Mouse (Mus musculus) forebrain, postnatal 0 days (tissue): ENCODE results near the gene Rbfox3. TPM values are rescaled to one million over a fixed set of nuclear protein-coding genes. Genes with fewer than 3 reads are reported as not detected.

Experiments
- ATAC-seq: fragments of 200-750 bp; cut with Nextera tagmentation; 2 replicates; pipeline ENCODE4 v1.8.0; 2017; ENCODE audit warnings: mild to moderate bottlenecking, moderate library complexity
- DNase-seq: peaks from one replicate; pipeline ENCODE4 v3.0.0-alpha.2; 2015
- H3K27ac ChIP-seq: fragments of 300-500 bp; sonication (generic); 2 replicates; pipeline ENCODE4 v1.5.1; 2014; ENCODE audit warnings: low read depth, mild to moderate bottlenecking, antibody characterized with exemption, low read length, moderate library complexity, mixed read lengths
- H3K27me3 ChIP-seq: fragments of 300-500 bp; sonication (generic); 2 replicates; pipeline ENCODE4 v1.6.1; 2014; ENCODE audit warnings: mild to moderate bottlenecking, low read length, mixed read lengths; ENCODE audit not compliant: insufficient read depth
- H3K36me3 ChIP-seq: fragments of 300-500 bp; sonication (generic); 2 replicates; pipeline ENCODE4 v1.6.1; 2014; ENCODE audit warnings: mild to moderate bottlenecking, moderate library complexity; ENCODE audit not compliant: insufficient read depth
- H3K4me1 ChIP-seq: fragments of 300-500 bp; sonication (generic); 2 replicates; pipeline ENCODE4 v1.6.1; 2014; ENCODE audit warnings: antibody characterized with exemption; ENCODE audit not compliant: insufficient read depth
- H3K4me2 ChIP-seq: fragments of 300-500 bp; sonication (generic); 2 replicates; pipeline ENCODE4 v1.6.1; 2014; ENCODE audit warnings: low read depth, mild to moderate bottlenecking, moderate library complexity
- H3K4me3 ChIP-seq: fragments of 300-500 bp; sonication (generic); 2 replicates; pipeline ENCODE4 v1.5.1; 2014; ENCODE audit warnings: low read depth, low read length, mixed read lengths
- H3K9ac ChIP-seq: fragments of 300-500 bp; sonication (generic); 2 replicates; pipeline ENCODE4 v1.6.1; 2014; ENCODE audit warnings: mild to moderate bottlenecking
- H3K9me3 ChIP-seq: fragments of 300-500 bp; sonication (generic); 2 replicates; pipeline ENCODE4 v1.6.1; 2016; ENCODE audit warnings: low read length
- CTCF ChIP-seq: sonication (generic); IDR thresholded peaks from 2 replicates; pipeline ENCODE4 v1.5.1; 2016; ENCODE audit warnings: antibody characterized with exemption, control low read depth, low read depth
- WGBS: fragments of 180-500 bp; shearing (Covaris S2); extraction: QIAGEN DNeasy Blood & Tissue Kit; methylation state at CpG from one replicate; pipeline ENCODE4 v1.1.7; 2014; 5-methylcytosine and 5-hydroxymethylcytosine counted together
- polyA plus RNA-seq: library from polyadenylated mRNA; unstranded; fragments of >200 nt; fragmentation: Nextera tagmentation; extraction: Ambion mirVana; gene quantifications from 2 replicates; pipeline ENCODE4 v1.2.1, GENCODE M21; 2015
- total RNA-seq: library from RNA; depleted of rRNA; stranded (reverse); fragments of >200 nt; gene quantifications from 2 replicates; pipeline ENCODE4 v1.2.3, GENCODE M21; 2014

Gene Rbfox3
- total and polyA plus RNA-seq, 2 experiments from 2014 or later = 37.3 to 82.3 TPM

DNA sequence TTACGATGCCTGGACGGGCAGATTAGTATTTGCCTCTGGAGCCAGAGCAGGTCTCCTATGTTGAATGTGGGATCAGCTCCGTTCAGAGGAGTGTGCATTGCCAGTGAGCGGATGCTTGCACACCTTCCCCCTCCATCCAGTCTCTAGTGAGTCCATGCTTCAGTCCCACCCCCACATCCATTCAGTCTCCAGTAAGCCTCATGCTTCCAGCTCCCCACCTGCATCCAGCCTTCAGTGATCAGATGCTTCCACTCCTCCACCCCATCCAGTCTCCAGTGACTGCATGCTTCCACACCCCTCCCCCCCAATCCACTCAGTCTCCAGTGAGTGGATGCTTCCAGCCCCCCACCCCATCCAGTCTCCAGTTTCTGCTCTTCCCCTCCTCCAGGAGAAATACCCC, 297.3 kb downstream of the Rbfox3 start:
- ATAC-seq = no peak
- Histone ChIP-seq H3K4me3 (no peak overlapping the region), H3K4me1 (no peaks in the 10 kb centered on the region), H3K27ac (no peak overlapping the region), H3K9me3 (no peaks in the 10 kb centered on the region), H3K9ac (no peak overlapping the region), H3K4me2 (no peak overlapping the region), H3K27me3 (no peaks in the 10 kb centered on the region), H3K36me3 (no peaks in the 10 kb centered on the region)
- no peak for TF ChIP-seq CTCF
- WGBS = 92% methylated on average over 4 of the region's 4 CpGs
- no peak for DNase-seq

GRCm38 (mm10) chr11:118610128-118610527, 301.3 kb downstream of the Rbfox3 start:
- peak overlapping the region; percentile 37 for H3K4me2 ChIP-seq
- H3K4me3 ChIP-seq = no peak overlapping the region
- DNase-seq = no peak
- H3K27ac ChIP-seq = no peak overlapping the region
- H3K27me3 ChIP-seq = no peaks in the 10 kb centered on the region
- no peak overlapping the region for H3K9ac ChIP-seq
- no peaks in the 10 kb centered on the region for H3K36me3 ChIP-seq
- H3K4me1 ChIP-seq = no peaks in the 10 kb centered on the region
- ATAC-seq = no peak
- no peak for TF ChIP-seq CTCF
- WGBS = 2% methylated on average over 12 of the region's 14 CpGs
- H3K9me3 ChIP-seq = no peaks in the 10 kb centered on the region

DNA sequence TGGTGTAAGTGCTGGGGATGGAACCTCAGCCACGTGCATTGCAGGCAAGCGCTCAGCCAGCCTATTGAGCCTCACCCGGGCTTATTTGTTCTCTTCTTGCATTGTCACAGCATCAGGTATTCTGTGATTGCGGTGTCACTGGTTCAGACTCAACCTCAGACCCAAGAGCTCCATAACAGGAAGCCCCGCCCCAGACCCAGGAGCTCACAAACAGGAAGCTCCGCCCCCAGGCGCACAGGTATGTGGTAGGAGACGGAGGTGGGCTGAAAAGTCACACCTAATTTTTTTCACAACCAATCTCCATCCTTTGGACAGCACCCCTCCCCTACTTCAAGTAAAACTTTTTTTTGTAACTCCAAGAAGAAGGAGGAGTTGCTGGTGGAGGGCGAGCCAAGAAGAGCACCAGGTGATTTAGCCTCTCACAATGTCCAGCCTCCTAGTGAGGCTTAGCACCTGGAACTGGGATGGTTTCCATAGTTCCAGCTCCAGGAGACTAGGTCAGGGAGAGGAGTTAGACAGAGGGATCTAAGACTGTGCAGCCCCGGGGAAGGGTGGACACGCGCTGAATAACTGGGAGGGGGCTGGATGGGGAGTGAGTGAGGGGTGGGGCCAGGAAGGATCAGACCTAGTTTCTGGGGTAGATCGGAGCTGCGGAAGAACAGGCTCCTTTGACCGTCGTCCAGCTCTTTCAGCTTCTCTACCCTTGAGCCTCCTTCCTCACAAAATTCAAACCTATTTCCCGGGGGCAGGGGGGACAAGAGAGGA, 302.0 kb downstream of the Rbfox3 start:
- no peaks in the 10 kb centered on the region for H3K9me3 ChIP-seq
- no peaks in the 10 kb centered on the region for H3K27me3 ChIP-seq
- H3K4me2 ChIP-seq = peak overlapping the region; percentile 37
- TF ChIP-seq CTCF = no peak
- WGBS = 11% methylated on average over 17 of the region's 17 CpGs
- no peak for DNase-seq
- ATAC-seq = no peak
- no peak overlapping the region for H3K9ac ChIP-seq
- H3K4me3 ChIP-seq = no peak overlapping the region
- no peaks in the 10 kb centered on the region for H3K36me3 ChIP-seq
- H3K27ac ChIP-seq = no peak overlapping the region
- H3K4me1 ChIP-seq = no peaks in the 10 kb centered on the region

DNA sequence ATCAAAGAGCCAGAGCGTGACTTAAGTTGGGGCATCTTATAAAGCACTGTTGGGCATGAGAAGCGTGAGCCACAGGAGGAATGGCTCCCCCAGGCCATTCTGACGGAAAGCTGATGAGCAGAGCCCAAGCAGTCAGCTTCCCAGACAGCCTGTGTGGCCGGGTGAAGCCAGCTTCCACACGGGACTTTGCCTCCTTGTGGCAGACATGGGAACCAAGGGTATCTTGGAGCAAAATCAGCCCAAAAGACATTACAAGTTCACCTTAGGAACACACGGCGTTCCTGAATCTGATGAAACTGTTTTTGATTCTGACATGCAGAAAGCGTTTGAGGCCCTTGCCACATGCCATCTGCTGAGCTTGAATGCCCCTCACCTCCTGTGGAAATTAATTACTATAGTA, 303.5 kb downstream of the Rbfox3 start:
- no peak for ATAC-seq
- peak; percentile 35 for TF ChIP-seq CTCF
- Histone ChIP-seq H3K27ac (no peak overlapping the region), H3K36me3 (no peaks in the 10 kb centered on the region), H3K4me1 (no peaks in the 10 kb centered on the region), H3K4me2 (no peak overlapping the region), H3K27me3 (no peaks in the 10 kb centered on the region), H3K9ac (no peak overlapping the region), H3K4me3 (no peak overlapping the region), H3K9me3 (no peaks in the 10 kb centered on the region)
- 45% methylated on average over 8 of the region's 8 CpGs for WGBS
- no peak for DNase-seq

- Histone ChIP-seq H3K4me2 (no peak overlapping the region), H3K27me3 (no peaks in the 10 kb centered on the region), H3K27ac (no peak overlapping the region), H3K9me3 (no peaks in the 10 kb centered on the region), H3K36me3 (no peaks in the 10 kb centered on the region), H3K4me3 (no peak overlapping the region), H3K9ac (no peak overlapping the region), H3K4me1 (peaks cover 1% of the 10 kb centered on the region; the same call in 1 of the 2 replicates)
- peak; percentile 24; the same call in 1 of the 2 replicates for TF ChIP-seq CTCF
- DNase-seq (no peak), ATAC-seq (no peak)
- 86% methylated on average over 2 of the region's 2 CpGs for WGBS
Measured at GRCm38 (mm10) chr11:118605570-118605969, 305.8 kb downstream of the Rbfox3 start.

DNA sequence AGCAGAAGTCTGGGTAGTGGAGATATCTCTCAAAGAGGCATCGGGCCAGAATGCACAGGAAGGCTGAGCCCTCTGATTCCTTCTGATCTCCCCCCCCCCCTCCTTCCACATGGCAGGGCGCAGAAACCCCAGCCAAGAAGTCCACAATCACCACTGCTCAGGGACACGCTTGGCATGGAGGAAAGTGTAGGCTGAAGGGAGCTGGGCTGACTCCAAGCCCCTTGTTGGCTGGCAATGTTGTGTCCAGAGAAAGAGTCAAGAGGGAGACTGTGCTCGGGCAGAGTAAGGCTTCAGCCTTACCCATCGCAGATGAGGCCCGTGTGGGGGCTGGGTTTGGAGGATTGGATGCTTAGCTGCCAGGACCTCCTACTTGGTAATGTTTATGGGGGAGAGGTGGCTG, 307.2 kb downstream of the Rbfox3 start:
- Histone ChIP-seq H3K9me3 (no peaks in the 10 kb centered on the region), H3K4me2 (no peak overlapping the region), H3K4me3 (no peak overlapping the region), H3K27ac (no peak overlapping the region), H3K27me3 (no peaks in the 10 kb centered on the region), H3K4me1 (peaks cover 8% of the 10 kb centered on the region; the same call in 1 of the 2 replicates), H3K36me3 (no peaks in the 10 kb centered on the region), H3K9ac (no peak overlapping the region)
- 56% methylated on average over 6 of the region's 6 CpGs for WGBS
- ATAC-seq (no peak), DNase-seq (no peak)
- no peak for TF ChIP-seq CTCF

GRCm38 (mm10) chr11:118603126-118603525, 308.3 kb downstream of the Rbfox3 start:
- H3K9me3 ChIP-seq = no peaks in the 10 kb centered on the region
- H3K4me3 ChIP-seq = no peak overlapping the region
- H3K27ac ChIP-seq = no peak overlapping the region
- 8% methylated on average over 10 of the region's 10 CpGs for WGBS
- H3K27me3 ChIP-seq = no peaks in the 10 kb centered on the region
- peaks cover 8% of the 10 kb centered on the region; the same call in 1 of the 2 replicates for H3K4me1 ChIP-seq
- ATAC-seq (no peak), DNase-seq (no peak)
- no peak overlapping the region for H3K9ac ChIP-seq
- no peak for TF ChIP-seq CTCF
- H3K36me3 ChIP-seq = no peaks in the 10 kb centered on the region
- no peak overlapping the region for H3K4me2 ChIP-seq
